Mouse (Mus musculus): ENCODE results near the gene Mettl27.

GRCm38 (mm10) chr5:134896965-134897364, 35.2 kb upstream of the Mettl27 start:
- TF ChIP-seq CTCF (IDR thresholded peaks at IDR 0.05; ENCODE audit: low read depth) (no peak), EP300 (IDR thresholded peaks at IDR 0.05; ENCODE audit: low read depth) (no peak)
